Mouse (Mus musculus) hindbrain, embryonic 16.5 days (tissue): ENCODE measurements at regions not wholly inside any gene's neighbourhood (a gene's known extent, or its start where the extent isn't known, plus 50 kb on each side); places are given as distances from the start of the nearest gene placed in this dataset.

Source experiments
- ATAC-seq: fragments of 200-750 bp; cut with Nextera tagmentation; 2 replicates; pipeline ENCODE4 v1.8.0; 2017; ENCODE audit warnings: moderate TSS enrichment, moderate library complexity
- H3K27ac ChIP-seq: fragments of 300-500 bp; sonication (generic); 2 replicates; pipeline ENCODE4 v1.5.1; 2014; ENCODE audit warnings: low read depth, mild to moderate bottlenecking, control low read depth, low read length, moderate library complexity
- H3K27me3 ChIP-seq: fragments of 300-500 bp; sonication (generic); replicated peaks from 2 replicates; pipeline ENCODE4 v1.6.1; 2014; ENCODE audit warnings: low read length; ENCODE audit not compliant: control insufficient read depth, insufficient read depth
- H3K36me3 ChIP-seq: fragments of 300-500 bp; sonication (generic); 2 replicates; pipeline ENCODE4 v1.6.1; 2014; ENCODE audit warnings: mild to moderate bottlenecking, low read length, moderate library complexity, mixed read lengths; ENCODE audit not compliant: control insufficient read depth, insufficient read depth
- H3K4me1 ChIP-seq: fragments of 300-500 bp; sonication (generic); 2 replicates; pipeline ENCODE4 v1.6.1; 2014; ENCODE audit warnings: low read depth, low read length; ENCODE audit not compliant: control insufficient read depth, insufficient read depth
- H3K4me2 ChIP-seq: fragments of 300-500 bp; sonication (generic); 2 replicates; pipeline ENCODE4 v1.6.1; 2014; ENCODE audit warnings: mild to moderate bottlenecking, low read length, control low read depth, moderate library complexity
- H3K4me3 ChIP-seq: fragments of 300-500 bp; sonication (generic); 2 replicates; pipeline ENCODE4 v1.5.1; 2014; ENCODE audit warnings: mild to moderate bottlenecking, low read length, control low read depth, moderate library complexity
- H3K9ac ChIP-seq: fragments of 300-500 bp; sonication (generic); 2 replicates; pipeline ENCODE4 v1.6.1; 2014; ENCODE audit warnings: low read depth, mild to moderate bottlenecking, control low read depth, low read length, moderate library complexity
- H3K9me3 ChIP-seq: fragments of 300-500 bp; sonication (generic); 2 replicates; pipeline ENCODE4 v1.6.1; 2014; ENCODE audit warnings: mild to moderate bottlenecking, low read length, moderate library complexity; ENCODE audit not compliant: control insufficient read depth
- WGBS: fragments of 180-500 bp; shearing (Covaris S2); extraction: QIAGEN DNeasy Blood & Tissue Kit; methylation state at CpG from one replicate; pipeline ENCODE4 v1.1.7; 2014; 5-methylcytosine and 5-hydroxymethylcytosine counted together

- H3K36me3 ChIP-seq: no peaks in the 10 kb centered on the region
- H3K4me2 ChIP-seq: no peak overlapping the region
- no peak overlapping the region for H3K4me3 ChIP-seq
- no peaks in the 10 kb centered on the region for H3K4me1 ChIP-seq
- WGBS: 61% methylated on average over 3 of the region's 3 CpGs
- no peak for ATAC-seq
- H3K9me3 ChIP-seq: no peaks in the 10 kb centered on the region
- H3K27ac ChIP-seq: no peak overlapping the region
- H3K27me3 ChIP-seq: no peaks in the 10 kb centered on the region
- H3K9ac ChIP-seq: no peak overlapping the region
These were observed 562.7 kb upstream of the Pdzrn3 start for GRCm38 (mm10) chr6:101940266-101940866.

GRCm38 (mm10) chr6:101938393-101938985, 560.8 kb upstream of the Pdzrn3 start:
- Histone ChIP-seq H3K27ac (no peak overlapping the region), H3K4me1 (no peaks in the 10 kb centered on the region), H3K9me3 (no peaks in the 10 kb centered on the region), H3K4me3 (no peak overlapping the region), H3K9ac (no peak overlapping the region), H3K4me2 (no peak overlapping the region), H3K27me3 (no peaks in the 10 kb centered on the region), H3K36me3 (no peaks in the 10 kb centered on the region)
- no peak for ATAC-seq
- 71% methylated on average over 4 of the region's 4 CpGs for WGBS

- H3K4me1 ChIP-seq: no peaks in the 10 kb centered on the region
- 38% methylated on average over 12 of the region's 12 CpGs for WGBS
- H3K4me2 ChIP-seq: peak overlapping the region; percentile 14
- no peaks in the 10 kb centered on the region for H3K9me3 ChIP-seq
- H3K36me3 ChIP-seq: no peaks in the 10 kb centered on the region
- no peak for ATAC-seq
- no peak overlapping the region for H3K9ac ChIP-seq
- no peaks in the 10 kb centered on the region for H3K27me3 ChIP-seq
- no peak overlapping the region for H3K27ac ChIP-seq
- H3K4me3 ChIP-seq: no peak overlapping the region
These were observed 560.0 kb upstream of the Pdzrn3 start for GRCm38 (mm10) chr6:101937467-101938392.

GRCm38 (mm10) chr6:101931768-101932167, 554.1 kb upstream of the Pdzrn3 start:
- no peak overlapping the region for H3K27ac ChIP-seq
- no peaks in the 10 kb centered on the region for H3K27me3 ChIP-seq
- no peak overlapping the region for H3K9ac ChIP-seq
- no peak overlapping the region for H3K4me3 ChIP-seq
- H3K36me3 ChIP-seq: no peaks in the 10 kb centered on the region
- H3K4me2 ChIP-seq: no peak overlapping the region
- H3K4me1 ChIP-seq: no peaks in the 10 kb centered on the region
- no peaks in the 10 kb centered on the region for H3K9me3 ChIP-seq
- 96% methylated on average over 5 of the region's 5 CpGs for WGBS
- ATAC-seq: no peak

- Histone ChIP-seq H3K4me2 (no peak overlapping the region), H3K9ac (no peak overlapping the region), H3K4me3 (no peak overlapping the region), H3K36me3 (no peaks in the 10 kb centered on the region), H3K27ac (no peak overlapping the region), H3K27me3 (no peaks in the 10 kb centered on the region), H3K4me1 (no peaks in the 10 kb centered on the region), H3K9me3 (no peaks in the 10 kb centered on the region)
- 71% methylated on average over 4 of the region's 4 CpGs for WGBS
- no peak for ATAC-seq
These were observed 544.0 kb upstream of the Pdzrn3 start for GRCm38 (mm10) chr6:101921686-101922085.

- no peak overlapping the region for H3K4me2 ChIP-seq
- no peak overlapping the region for H3K4me3 ChIP-seq
- no peak overlapping the region for H3K27ac ChIP-seq
- no peaks in the 10 kb centered on the region for H3K9me3 ChIP-seq
- H3K27me3 ChIP-seq: no peaks in the 10 kb centered on the region
- no peaks in the 10 kb centered on the region for H3K36me3 ChIP-seq
- no peak overlapping the region for H3K9ac ChIP-seq
- peak; percentile 67 for ATAC-seq
- no peaks in the 10 kb centered on the region for H3K4me1 ChIP-seq
These were observed 543.5 kb upstream of the Pdzrn3 start for GRCm38 (mm10) chr6:101921186-101921585.

GRCm38 (mm10) chr6:101918914-101919313, 541.2 kb upstream of the Pdzrn3 start:
- Histone ChIP-seq H3K4me3 (no peak overlapping the region), H3K36me3 (no peaks in the 10 kb centered on the region), H3K27me3 (no peaks in the 10 kb centered on the region), H3K4me2 (no peak overlapping the region), H3K9ac (no peak overlapping the region), H3K4me1 (no peaks in the 10 kb centered on the region), H3K9me3 (no peaks in the 10 kb centered on the region), H3K27ac (no peak overlapping the region)
- ATAC-seq: no peak

- Histone ChIP-seq H3K9ac (no peak overlapping the region), H3K4me1 (no peaks in the 10 kb centered on the region), H3K27ac (no peak overlapping the region), H3K27me3 (no peaks in the 10 kb centered on the region), H3K36me3 (no peaks in the 10 kb centered on the region), H3K4me3 (no peak overlapping the region), H3K4me2 (no peak overlapping the region), H3K9me3 (no peaks in the 10 kb centered on the region)
- no peak for ATAC-seq
- 95% methylated on average over 2 of the region's 2 CpGs for WGBS
These were observed 527.3 kb upstream of the Pdzrn3 start for GRCm38 (mm10) chr6:101905029-101905342.

GRCm38 (mm10) chr6:101904234-101905028, 526.7 kb upstream of the Pdzrn3 start:
- no peaks in the 10 kb centered on the region for H3K4me1 ChIP-seq
- no peaks in the 10 kb centered on the region for H3K27me3 ChIP-seq
- H3K36me3 ChIP-seq: no peaks in the 10 kb centered on the region
- 78% methylated on average over 2 of the region's 2 CpGs for WGBS
- ATAC-seq: no peak
- no peak overlapping the region for H3K9ac ChIP-seq
- no peak overlapping the region for H3K27ac ChIP-seq
- no peak overlapping the region for H3K4me2 ChIP-seq
- H3K9me3 ChIP-seq: no peaks in the 10 kb centered on the region
- H3K4me3 ChIP-seq: no peak overlapping the region
